Mouse (Mus musculus) cortical plate, adult 2 months (tissue): ENCODE results near the gene Col18a1.
A peak's percentile ranks its signal among the peaks of the same experiment; 100 is the strongest.

Experiments used
- CTCF ChIP-seq: fragments of 200-500 bp; IDR thresholded peaks from 2 replicates; pipeline ENCODE4 v1.5.1; 2011; ENCODE audit warnings: mild to moderate bottlenecking, control low read depth, low read length; ENCODE audit not compliant: insufficient read depth; ENCODE audit errors: extremely low read depth
- POLR2A ChIP-seq: fragments of 200-500 bp; IDR thresholded peaks from 2 replicates; pipeline ENCODE4 v1.6.1; 2011; ENCODE audit warnings: mild to moderate bottlenecking, low read length, control low read depth; ENCODE audit not compliant: insufficient read depth; ENCODE audit errors: extremely low read depth

DNA sequence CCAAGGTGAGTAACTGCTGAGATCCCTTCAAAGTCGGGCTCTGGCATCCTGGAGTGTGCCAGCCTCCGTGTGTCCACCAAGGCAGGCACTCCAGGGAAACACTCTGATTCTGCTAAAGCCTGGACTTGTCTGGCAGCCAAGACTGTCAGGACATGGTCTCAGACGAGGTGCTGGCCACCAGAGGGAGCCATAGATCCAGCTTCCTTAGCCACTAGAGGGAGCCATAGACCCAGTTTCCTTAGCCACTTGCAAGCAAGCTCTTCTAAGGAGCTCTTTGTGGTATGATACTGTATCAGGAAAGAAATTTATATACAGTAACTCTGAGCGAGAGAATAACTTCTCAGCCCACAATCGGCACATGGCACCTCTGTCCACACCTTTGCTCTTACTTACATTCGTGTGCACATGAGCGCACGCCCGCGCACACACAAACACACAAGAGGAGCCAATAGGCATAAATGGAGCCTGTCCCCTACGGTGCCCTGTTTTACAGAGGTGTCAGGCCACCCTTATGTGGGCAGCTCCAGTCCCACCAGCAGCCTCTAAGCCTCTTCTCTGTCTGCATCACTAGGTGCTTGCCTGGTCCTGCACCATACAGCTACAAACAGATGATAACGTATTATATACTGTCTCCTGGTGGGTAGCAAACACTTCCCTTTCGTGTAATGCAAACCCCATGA, 35.6 kb downstream of the Col18a1 start:
- TF ChIP-seq CTCF (peak; percentile 100), POLR2A (no peak)
